Mouse (Mus musculus) stomach, embryonic 16.5 days (tissue): ENCODE data around the gene Trim38. TPM values are rescaled to one million over a fixed set of nuclear protein-coding genes. Genes with fewer than 3 reads are reported as not detected.
"Not testable (repeated sequence)": the region's sequence is repeated elsewhere in the genome, so short reads cannot be mapped to it uniquely, and the experiment has no call there.

Source experiments
- ATAC-seq: fragments of 200-750 bp; cut with Nextera tagmentation; 2 replicates; pipeline ENCODE4 v1.8.0; 2017; ENCODE audit warnings: moderate number of reproducible peaks, moderate TSS enrichment; ENCODE audit not compliant: insufficient read depth, low FRiP score
- H3K27ac ChIP-seq: fragments of 300-500 bp; sonication (generic); 2 replicates; pipeline ENCODE4 v1.5.1; 2014; ENCODE audit warnings: low read length
- H3K27me3 ChIP-seq: fragments of 300-500 bp; sonication (generic); 2 replicates; pipeline ENCODE4 v1.6.1; 2014; ENCODE audit warnings: low read length, control low read depth, mixed read lengths; ENCODE audit not compliant: control insufficient read depth, insufficient read depth
- H3K36me3 ChIP-seq: fragments of 300-500 bp; sonication (generic); 2 replicates; pipeline ENCODE4 v1.6.1; 2014; ENCODE audit warnings: low read length; ENCODE audit not compliant: control insufficient read depth, insufficient read depth
- H3K4me1 ChIP-seq: fragments of 300-500 bp; sonication (generic); 2 replicates; pipeline ENCODE4 v1.6.1; 2014; ENCODE audit warnings: low read length, control low read depth, mixed read lengths; ENCODE audit not compliant: control insufficient read depth, insufficient read depth
- H3K4me2 ChIP-seq: fragments of 300-500 bp; sonication (generic); 2 replicates; pipeline ENCODE4 v1.6.1; 2014; ENCODE audit warnings: low read depth, low read length, mixed read lengths
- H3K4me3 ChIP-seq: fragments of 300-500 bp; sonication (generic); replicated peaks from 2 replicates; pipeline ENCODE4 v1.5.1; 2014; ENCODE audit warnings: mild to moderate bottlenecking, low read length
- H3K9ac ChIP-seq: fragments of 300-500 bp; sonication (generic); 2 replicates; pipeline ENCODE4 v1.6.1; 2014; ENCODE audit warnings: low read length
- H3K9me3 ChIP-seq: fragments of 300-500 bp; sonication (generic); replicated peaks from 2 replicates; pipeline ENCODE4 v1.6.1; 2016; ENCODE audit warnings: low read length, control low read depth; ENCODE audit not compliant: control insufficient read depth
- WGBS: fragments of 180-500 bp; shearing (Covaris S2); extraction: QIAGEN DNeasy Blood & Tissue Kit; methylation state at CpG from one replicate; pipeline ENCODE4 v1.1.7; 2014; 5-methylcytosine and 5-hydroxymethylcytosine counted together
- polyA plus RNA-seq: library from polyadenylated mRNA; unstranded; fragments of >200 nt; fragmentation: Nextera tagmentation; extraction: Ambion mirVana; gene quantifications from 2 replicates; pipeline ENCODE4 v1.2.1, GENCODE M21; 2015

Gene Trim38
- polyA plus RNA-seq, 1 experiment from 2014 or later: not detected

- H3K27ac ChIP-seq: no peak overlapping the region
- no peaks in the 10 kb centered on the region for H3K36me3 ChIP-seq
- no peak overlapping the region for H3K9ac ChIP-seq
- no peak for ATAC-seq
- no peaks in the 10 kb centered on the region for H3K27me3 ChIP-seq
- H3K4me1 ChIP-seq: peaks cover 16% of the 10 kb centered on the region
- WGBS: 77% methylated on average over 3 of the region's 3 CpGs
- no peak overlapping the region for H3K4me3 ChIP-seq
- H3K4me2 ChIP-seq: no peak overlapping the region
- H3K9me3 ChIP-seq: no peaks in the 10 kb centered on the region
Observed at GRCm38 (mm10) chr13:23759251-23759771, 10.4 kb upstream of the Trim38 start.

- peak overlapping the region; percentile 70; the same call in 1 of the 2 replicates for H3K9ac ChIP-seq
- H3K27me3 ChIP-seq: no peaks in the 10 kb centered on the region
- no peak for ATAC-seq
- peaks cover 18% of the 10 kb centered on the region for H3K4me1 ChIP-seq
- peak overlapping the region; percentile 87 for H3K27ac ChIP-seq
- H3K9me3 ChIP-seq: no peaks in the 10 kb centered on the region
- WGBS: 68% methylated on average over 1 of the region's 1 CpGs
- H3K4me2 ChIP-seq: peak overlapping the region; percentile 75
- H3K36me3 ChIP-seq: no peaks in the 10 kb centered on the region
- peak overlapping the region; percentile 59 for H3K4me3 ChIP-seq
Observed at GRCm38 (mm10) chr13:23759916-23760239, 9.8 kb upstream of the Trim38 start.

GRCm38 (mm10) chr13:23760240-23760971 is 9.3 kb upstream of the Trim38 start:
- H3K36me3 ChIP-seq: no peaks in the 10 kb centered on the region
- H3K27me3 ChIP-seq: no peaks in the 10 kb centered on the region
- peak overlapping the region; percentile 59 for H3K4me3 ChIP-seq
- no peak for ATAC-seq
- H3K9me3 ChIP-seq: no peaks in the 10 kb centered on the region
- peaks cover 18% of the 10 kb centered on the region for H3K4me1 ChIP-seq
- peak overlapping the region; percentile 87 for H3K27ac ChIP-seq
- H3K4me2 ChIP-seq: peak overlapping the region; percentile 75
- H3K9ac ChIP-seq: peak overlapping the region; percentile 70
- WGBS: 2% methylated on average over 21 of the region's 27 CpGs

- Histone ChIP-seq H3K36me3 (no peaks in the 10 kb centered on the region), H3K9me3 (no peaks in the 10 kb centered on the region), H3K27ac (peak within 1 kb of the TSS; percentile 98), H3K4me1 (peaks cover 18% of the 10 kb centered on the region), H3K27me3 (no peaks in the 10 kb centered on the region), H3K4me2 (peak within 1 kb of the TSS; percentile 75), H3K9ac (peak within 1 kb of the TSS; percentile 70), H3K4me3 (peak within 1 kb of the TSS; percentile 59)
- ATAC-seq: peak; percentile 79
- WGBS: under 1% methylated on average over 65 of the region's 72 CpGs
Observed at GRCm38 (mm10) chr13:23760972-23761864, 8.5 kb upstream of the Trim38 start, which contains the start of gene Hist1h4a. Hist1h4a (minus strand) TSS chr13:23761230.

- Histone ChIP-seq H3K4me2 (peak within 1 kb of the TSS; percentile 75), H3K27ac (peak within 1 kb of the TSS; percentile 98), H3K4me1 (peaks cover 17% of the 10 kb centered on the region), H3K9ac (peak within 1 kb of the TSS; percentile 80), H3K4me3 (peak within 1 kb of the TSS; percentile 59)
- ATAC-seq: peak; percentile 54
- WGBS: under 1% methylated on average over 32 of the region's 52 CpGs
- not testable (repeated sequence) for H3K36me3 ChIP-seq, H3K27me3 ChIP-seq, H3K9me3 ChIP-seq
Observed at GRCm38 (mm10) chr13:23761871-23762821, 7.6 kb upstream of the Trim38 start, which contains the start of gene Hist1h3a. Hist1h3a (minus strand) TSS chr13:23762386.

GRCm38 (mm10) chr13:23763242-23763585 is 6.5 kb upstream of the Trim38 start:
- Histone ChIP-seq H3K4me2 (peak overlapping the region; percentile 75), H3K27me3 (no peaks in the 10 kb centered on the region), H3K36me3 (no peaks in the 10 kb centered on the region), H3K27ac (peak overlapping the region; percentile 98), H3K9ac (peak overlapping the region; percentile 80), H3K4me1 (peaks cover 13% of the 10 kb centered on the region), H3K9me3 (no peaks in the 10 kb centered on the region), H3K4me3 (peak overlapping the region; percentile 59)
- ATAC-seq: no peak
- WGBS: under 1% methylated on average over 10 of the region's 10 CpGs

GRCm38 (mm10) chr13:23763586-23764323 is 6.0 kb upstream of the Trim38 start, which contains the start of gene Hist1h1a:
Hist1h1a (plus strand) TSS chr13:23763666.
- peak within 1 kb of the TSS; percentile 98 for H3K27ac ChIP-seq
- peak within 1 kb of the TSS; percentile 59 for H3K4me3 ChIP-seq
- peak; percentile 78 for ATAC-seq
- H3K4me2 ChIP-seq: peak within 1 kb of the TSS; percentile 75
- H3K9ac ChIP-seq: peak within 1 kb of the TSS; percentile 80
- H3K4me1 ChIP-seq: peaks cover 13% of the 10 kb centered on the region
- H3K9me3 ChIP-seq: no peaks in the 10 kb centered on the region
- 3% methylated on average over 34 of the region's 34 CpGs for WGBS
- H3K27me3 ChIP-seq: no peaks in the 10 kb centered on the region
- H3K36me3 ChIP-seq: no peaks in the 10 kb centered on the region
